Mouse (Mus musculus) megakaryocyte-erythroid progenitor cell, adult 5-6 weeks (primary cell): ENCODE measurements around the gene Zfp933. TPM values are rescaled to one million over a fixed set of nuclear protein-coding genes. Genes with fewer than 3 reads are reported as not detected.

Experiments used
- total RNA-seq, 2 experiments: library from RNA; stranded (forward) in 1 of 2; stranded (reverse) in 1 of 2; fragments of 200-1000, 215-1000 nt in 1 of 2; fragments of >200 nt in 1 of 2; fragmentation: Nextera tagmentation in 1 of 2; gene quantifications; 2 replicates each; pipeline ENCODE4 v1.2.3; 2014 to 2017

Gene Zfp933
- total RNA-seq, 2 experiments from 2014 or later = 4.2 TPM

Other genes starting within 250 kb of the Zfp933 start
- not detected in 2 replicates for gene Zfp979, start 205.9 kb downstream of the Zfp933 start, total RNA-seq (2014; fragmentation: Nextera tagmentation)
- gene Zfp979, start 205.9 kb downstream of the Zfp933 start, total RNA-seq (2017) = 3.3 and 4.3 TPM in 2 replicates
- not detected in 2 replicates for gene Zfp534, start 145.8 kb downstream of the Zfp933 start, total RNA-seq (2014; fragmentation: Nextera tagmentation)
- not detected in 2 replicates for gene Zfp534, start 145.8 kb downstream of the Zfp933 start, total RNA-seq (2017)
- gene Zfp984, start 38.6 kb downstream of the Zfp933 start, total RNA-seq (2014; fragmentation: Nextera tagmentation) = 40.3 and 44.9 TPM in 2 replicates
- 47.6 and 71.4 TPM in 2 replicates for gene Zfp984, start 38.6 kb downstream of the Zfp933 start, total RNA-seq (2017)
- gene Miip, start 20.4 kb upstream of the Zfp933 start, total RNA-seq (2014; fragmentation: Nextera tagmentation) = 48.9 and 75.8 TPM in 2 replicates
- 30.4 and 36.7 TPM in 2 replicates for gene Miip, start 20.4 kb upstream of the Zfp933 start, total RNA-seq (2017)
- gene Fv1, start 20.6 kb upstream of the Zfp933 start, total RNA-seq (2014; fragmentation: Nextera tagmentation) = 6.2 and 12.6 TPM in 2 replicates
- 10.4 and 21.7 TPM in 2 replicates for gene Fv1, start 20.6 kb upstream of the Zfp933 start, total RNA-seq (2017)
- 26.1 and 28.1 TPM in 2 replicates for gene Mfn2, start 56.3 kb upstream of the Zfp933 start, total RNA-seq (2014; fragmentation: Nextera tagmentation)
- 22.2 and 32.1 TPM in 2 replicates for gene Mfn2, start 56.3 kb upstream of the Zfp933 start, total RNA-seq (2017)
- gene Plod1, start 88.4 kb upstream of the Zfp933 start, total RNA-seq (2014; fragmentation: Nextera tagmentation) = 1.3 and 5.4 TPM in 2 replicates
- 1.8 and 2.9 TPM in 2 replicates for gene Plod1, start 88.4 kb upstream of the Zfp933 start, total RNA-seq (2017)
- gene 2510039O18Rik, start 92.5 kb upstream of the Zfp933 start, total RNA-seq (2014; fragmentation: Nextera tagmentation) = 22.5 and 23.7 TPM in 2 replicates
- gene 2510039O18Rik, start 92.5 kb upstream of the Zfp933 start, total RNA-seq (2017) = 21.4 and 27.4 TPM in 2 replicates
- not detected in 2 replicates for gene Nppb, start 137.4 kb upstream of the Zfp933 start, total RNA-seq (2014; fragmentation: Nextera tagmentation)
- gene Nppb, start 137.4 kb upstream of the Zfp933 start, total RNA-seq (2017) = not detected in 2 replicates
- gene Nppa, start 152.4 kb upstream of the Zfp933 start, total RNA-seq (2014; fragmentation: Nextera tagmentation) = not detected in 2 replicates
- gene Nppa, start 152.4 kb upstream of the Zfp933 start, total RNA-seq (2017) = not detected in 2 replicates
- 5.6 and 6.9 TPM in 2 replicates for gene Clcn6, start 190.5 kb upstream of the Zfp933 start, total RNA-seq (2014; fragmentation: Nextera tagmentation)
- gene Clcn6, start 190.5 kb upstream of the Zfp933 start, total RNA-seq (2017) = 2.9 and 4.4 TPM in 2 replicates
- 2.2 and 5.8 TPM in 2 replicates for gene Mthfr, start 190.7 kb upstream of the Zfp933 start, total RNA-seq (2014; fragmentation: Nextera tagmentation)
- gene Mthfr, start 190.7 kb upstream of the Zfp933 start, total RNA-seq (2017) = 3.3 and 4.0 TPM in 2 replicates
- 15.4 and 26.3 TPM in 2 replicates for gene Agtrap, start 239.7 kb upstream of the Zfp933 start, total RNA-seq (2014; fragmentation: Nextera tagmentation)
- gene Agtrap, start 239.7 kb upstream of the Zfp933 start, total RNA-seq (2017) = 11.6 and 20.4 TPM in 2 replicates